Mouse (Mus musculus): ENCODE results near the gene Efna5. TPM values are rescaled to one million over a fixed set of nuclear protein-coding genes. Genes with fewer than 3 reads are reported as not detected.

Gene Efna5
- polyA plus RNA-seq, 1 experiment: 12.5 TPM

DNA sequence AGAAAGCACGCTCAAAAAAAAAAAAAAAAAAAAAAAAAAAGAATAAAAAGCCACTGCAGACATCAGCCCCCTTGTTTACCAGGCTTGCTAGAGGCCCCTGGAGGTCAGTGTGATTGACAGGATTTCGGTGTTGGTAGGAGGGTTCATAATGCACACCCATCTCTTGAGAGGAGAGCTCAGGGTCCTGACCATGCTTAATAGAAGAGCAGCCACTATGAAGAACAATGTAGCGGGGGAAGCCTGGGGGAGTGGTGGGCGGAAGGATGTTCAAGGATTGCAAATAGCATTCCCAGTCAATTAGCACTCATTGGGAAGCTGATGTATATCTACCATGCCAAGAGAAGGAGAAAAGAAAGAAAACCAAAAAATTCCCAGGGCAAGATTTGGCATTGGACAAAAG lies 147.1 kb downstream of the Efna5 start:
- no peaks in the 10 kb centered on the region for H3K4me1 ChIP-seq (ENCODE audit: control insufficient read depth, insufficient read depth, insufficient read length, low read length)
- H3K4me3 ChIP-seq (ENCODE audit: insufficient read depth, low read depth, low read length): no peak overlapping the region
- H3K27ac ChIP-seq (replicated peaks; ENCODE audit: low read depth, low read length): no peak overlapping the region

- H3K4me1 ChIP-seq (ENCODE audit: control insufficient read depth, insufficient read depth, insufficient read length, low read length): no peaks in the 10 kb centered on the region
- no peak overlapping the region for H3K4me3 ChIP-seq (ENCODE audit: insufficient read depth, low read depth, low read length)
- H3K27ac ChIP-seq (replicated peaks; ENCODE audit: low read depth, low read length): no peak overlapping the region
Measured at GRCm38 (mm10) chr17:62729754-62730470, 151.2 kb downstream of the Efna5 start.

DNA sequence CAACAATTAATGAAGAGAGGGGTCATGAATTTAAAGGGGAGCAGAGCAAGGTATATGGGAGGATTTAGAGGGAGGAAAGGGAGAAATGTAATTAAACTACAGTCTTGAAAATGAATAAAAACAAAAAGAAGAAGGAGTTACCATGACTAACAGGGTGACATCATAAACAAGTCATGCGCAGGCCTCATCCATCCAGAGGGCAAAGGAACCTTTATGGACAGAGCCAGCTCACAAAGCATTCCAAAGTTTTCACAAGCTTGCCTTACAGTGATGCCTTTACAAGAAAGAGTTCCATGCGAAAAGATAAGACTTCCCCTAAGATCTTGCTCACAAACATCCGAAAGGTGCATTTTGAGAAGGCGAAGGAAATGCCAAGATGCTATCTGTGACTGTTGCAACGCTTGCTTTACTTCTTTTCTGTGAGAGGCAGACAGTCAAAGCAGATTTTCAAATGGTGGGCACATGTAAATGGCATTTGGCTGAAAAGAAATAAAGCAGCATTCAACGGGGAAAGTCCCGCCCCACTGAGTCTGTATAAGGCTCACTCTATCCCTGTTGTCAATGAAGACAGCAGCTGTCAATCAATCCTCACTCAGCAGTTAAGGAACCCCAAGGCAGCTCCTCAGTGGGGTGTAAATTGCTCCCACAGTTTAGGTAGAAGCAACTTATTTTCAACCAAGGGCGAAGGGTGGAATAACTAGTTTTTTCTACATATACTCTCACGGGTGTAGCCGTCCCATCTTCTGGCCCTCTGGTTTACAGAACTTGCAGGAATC lies 152.8 kb downstream of the Efna5 start:
- Histone ChIP-seq H3K4me3 (ENCODE audit: insufficient read depth, low read depth, low read length) (no peak overlapping the region), H3K27ac (replicated peaks; ENCODE audit: low read depth, low read length) (no peak overlapping the region), H3K4me1 (ENCODE audit: control insufficient read depth, insufficient read depth, insufficient read length, low read length) (no peaks in the 10 kb centered on the region)

- no peaks in the 10 kb centered on the region for H3K4me1 ChIP-seq (ENCODE audit: control insufficient read depth, insufficient read depth, insufficient read length, low read length)
- no peak overlapping the region for H3K4me3 ChIP-seq (ENCODE audit: insufficient read depth, low read depth, low read length)
- H3K27ac ChIP-seq (replicated peaks; ENCODE audit: low read depth, low read length): no peak overlapping the region
Measured at GRCm38 (mm10) chr17:62726102-62726501, 155.0 kb downstream of the Efna5 start.

DNA sequence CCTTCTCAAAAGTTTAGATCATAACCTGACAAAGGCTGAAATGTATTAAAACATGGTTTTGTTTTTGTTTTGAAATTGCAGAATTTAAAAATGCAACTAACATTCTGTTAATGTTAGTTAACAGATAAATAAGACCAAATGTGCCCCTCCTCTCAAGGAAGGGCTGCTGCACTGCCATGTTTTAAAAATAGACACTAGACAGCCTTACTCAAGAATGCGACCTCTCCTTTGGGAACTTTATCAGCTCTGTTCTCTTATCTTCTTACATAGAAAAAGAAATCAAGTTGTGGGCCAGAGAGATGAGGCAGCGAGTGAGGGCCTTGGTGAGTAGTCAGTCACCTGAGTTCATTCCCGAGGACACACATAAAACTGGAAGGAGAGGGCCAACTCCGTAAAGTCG lies 158.2 kb downstream of the Efna5 start:
- Histone ChIP-seq H3K4me3 (ENCODE audit: insufficient read depth, low read depth, low read length) (no peak overlapping the region), H3K27ac (replicated peaks; ENCODE audit: low read depth, low read length) (no peak overlapping the region), H3K4me1 (ENCODE audit: control insufficient read depth, insufficient read depth, insufficient read length, low read length) (no peaks in the 10 kb centered on the region)

DNA sequence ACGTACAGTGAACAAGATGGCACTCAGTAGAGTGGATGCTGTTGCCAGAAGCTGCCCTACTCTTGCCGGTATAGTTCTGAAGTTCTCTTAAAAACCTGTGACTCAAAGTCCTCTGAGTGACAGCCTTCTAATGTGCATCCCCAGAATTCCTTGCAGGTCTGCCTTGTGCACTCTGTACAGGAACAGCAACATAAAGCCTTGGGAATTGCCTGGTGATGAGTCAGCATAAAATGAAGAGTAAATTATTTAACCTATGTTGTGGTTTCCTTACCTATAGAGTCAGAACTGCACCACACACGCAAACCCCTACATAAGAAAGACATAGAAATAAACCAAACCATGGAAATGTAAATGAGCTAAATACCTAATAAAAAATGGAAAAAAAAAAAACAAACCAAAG lies 159.5 kb downstream of the Efna5 start:
- Histone ChIP-seq H3K4me1 (ENCODE audit: control insufficient read depth, insufficient read depth, insufficient read length, low read length) (no peaks in the 10 kb centered on the region), H3K4me3 (ENCODE audit: insufficient read depth, low read depth, low read length) (no peak overlapping the region)

GRCm38 (mm10) chr17:62720740-62721450 lies 160.2 kb downstream of the Efna5 start:
- no peak overlapping the region for H3K27ac ChIP-seq (replicated peaks; ENCODE audit: low read depth, low read length)
- H3K4me1 ChIP-seq (ENCODE audit: control insufficient read depth, insufficient read depth, insufficient read length, low read length): no peaks in the 10 kb centered on the region

More for the DNA sequence above, 159.5 kb downstream of the Efna5 start:
- H3K27ac ChIP-seq (replicated peaks; ENCODE audit: low read depth, low read length): no peak overlapping the region

GRCm38 (mm10) chr17:62717426-62718131 lies 163.5 kb downstream of the Efna5 start:
- Histone ChIP-seq H3K4me3 (ENCODE audit: insufficient read depth, low read depth, low read length) (no peak overlapping the region), H3K4me1 (ENCODE audit: control insufficient read depth, insufficient read depth, insufficient read length, low read length) (no peaks in the 10 kb centered on the region), H3K27ac (replicated peaks; ENCODE audit: low read depth, low read length) (no peak overlapping the region)

More at GRCm38 (mm10) chr17:62720740-62721450, 160.2 kb downstream of the Efna5 start:
- H3K4me3 ChIP-seq (ENCODE audit: insufficient read depth, low read depth, low read length): no peak overlapping the region

- Histone ChIP-seq H3K4me3 (ENCODE audit: insufficient read depth, low read depth, low read length) (no peak overlapping the region), H3K4me1 (ENCODE audit: control insufficient read depth, insufficient read depth, insufficient read length, low read length) (no peaks in the 10 kb centered on the region), H3K27ac (replicated peaks; ENCODE audit: low read depth, low read length) (no peak overlapping the region)
Measured at GRCm38 (mm10) chr17:62713455-62713854, 167.7 kb downstream of the Efna5 start.

- Histone ChIP-seq H3K4me3 (ENCODE audit: insufficient read depth, low read depth, low read length) (no peak overlapping the region), H3K27ac (replicated peaks; ENCODE audit: low read depth, low read length) (no peak overlapping the region), H3K4me1 (ENCODE audit: control insufficient read depth, insufficient read depth, insufficient read length, low read length) (no peaks in the 10 kb centered on the region)
Measured at GRCm38 (mm10) chr17:62706418-62706817, 174.7 kb downstream of the Efna5 start.

DNA sequence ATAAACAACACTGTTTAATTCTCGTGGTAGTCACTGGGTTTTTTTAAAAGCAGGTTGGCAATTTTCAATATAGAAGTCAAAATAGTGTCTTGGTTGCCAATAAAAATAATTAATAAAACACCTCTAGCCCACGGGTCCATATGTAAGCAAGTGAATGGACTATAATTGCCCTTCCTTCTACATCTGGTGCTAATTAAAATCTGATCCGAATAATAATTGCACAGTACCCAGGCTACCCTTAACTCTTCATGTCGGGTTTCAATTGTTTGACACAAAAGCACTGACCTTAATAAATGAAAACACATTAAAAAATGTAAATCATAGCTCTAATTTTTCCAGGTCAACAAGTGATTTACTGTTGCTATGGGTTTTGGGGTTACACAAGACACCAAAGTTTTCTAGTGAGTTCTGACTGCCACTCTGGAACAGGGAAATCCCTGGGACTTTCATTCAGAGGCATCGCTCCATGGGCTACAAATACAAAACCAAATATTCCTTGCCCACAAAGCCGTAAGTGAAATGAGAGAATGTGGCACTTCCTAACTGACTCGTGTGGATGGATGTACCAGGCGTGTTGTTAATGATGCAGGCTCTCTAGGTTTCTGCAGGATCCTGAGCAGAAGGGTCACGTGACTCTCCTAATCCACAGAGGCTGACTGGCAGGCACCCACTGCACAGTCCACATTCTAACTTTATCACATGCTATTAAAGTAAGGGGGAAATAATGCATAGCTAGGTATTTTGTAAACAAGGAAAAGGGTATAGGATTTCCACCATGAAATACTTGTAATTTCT lies 178.9 kb downstream of the Efna5 start:
- Histone ChIP-seq H3K4me1 (ENCODE audit: control insufficient read depth, insufficient read depth, insufficient read length, low read length) (no peaks in the 10 kb centered on the region), H3K27ac (replicated peaks; ENCODE audit: low read depth, low read length) (no peak overlapping the region), H3K4me3 (ENCODE audit: insufficient read depth, low read depth, low read length) (no peak overlapping the region)

DNA sequence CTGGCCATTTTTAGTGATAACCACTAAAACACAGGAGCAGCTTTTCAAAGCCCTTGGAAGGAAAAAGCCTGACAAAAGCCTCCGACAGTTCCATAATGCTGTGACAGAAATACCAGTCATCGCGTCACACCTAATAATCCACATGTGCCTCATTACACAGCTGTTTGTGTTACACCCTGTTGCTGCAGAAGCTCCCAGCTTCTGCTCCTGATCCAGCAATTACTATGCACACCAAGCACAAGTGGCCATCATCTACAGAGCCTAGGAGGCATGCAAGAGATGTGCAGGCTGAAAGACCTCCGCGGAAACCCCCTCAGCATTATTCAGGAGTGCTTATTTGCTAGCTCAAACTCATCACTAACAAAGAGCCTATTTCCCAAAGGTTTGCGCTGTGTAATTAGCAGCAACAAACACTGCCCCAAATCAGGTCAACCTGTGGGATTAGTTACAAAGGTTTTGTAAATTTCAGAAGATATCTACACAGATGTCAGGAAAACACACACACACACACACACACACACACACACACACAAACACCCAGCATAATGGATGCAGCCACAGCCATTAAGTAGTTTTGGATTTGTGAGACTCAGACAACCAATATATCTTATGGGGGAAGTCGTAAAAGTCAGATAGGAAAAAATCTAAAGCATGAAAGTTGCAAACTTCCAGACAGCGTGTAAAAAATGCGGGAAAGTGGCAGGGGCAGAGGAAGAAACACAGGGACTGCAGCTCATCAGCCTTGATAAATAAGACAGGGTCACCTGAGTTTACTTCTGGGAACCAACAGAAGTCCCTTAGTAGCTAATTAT lies 180.1 kb downstream of the Efna5 start:
- H3K4me3 ChIP-seq (ENCODE audit: insufficient read depth, low read depth, low read length): no peak overlapping the region
- no peak overlapping the region for H3K27ac ChIP-seq (replicated peaks; ENCODE audit: low read depth, low read length)
- H3K4me1 ChIP-seq (ENCODE audit: control insufficient read depth, insufficient read depth, insufficient read length, low read length): peaks cover 5% of the 10 kb centered on the region; the same call in 1 of the 2 replicates

GRCm38 (mm10) chr17:62694958-62695437 lies 186.1 kb downstream of the Efna5 start:
- H3K4me3 ChIP-seq (ENCODE audit: insufficient read depth, low read depth, low read length): no peak overlapping the region
- H3K4me1 ChIP-seq (ENCODE audit: control insufficient read depth, insufficient read depth, insufficient read length, low read length): peaks cover 5% of the 10 kb centered on the region; the same call in 1 of the 2 replicates
- H3K27ac ChIP-seq (replicated peaks; ENCODE audit: low read depth, low read length): no peak overlapping the region

Data from brown adipose tissue, adult 24 weeks (tissue).